Mouse (Mus musculus): ENCODE data around the gene Mxi1.

Gene Mxi1

GRCm38 (mm10) chr19:53310348-53310747 is at the start of gene Mxi1:
Gene Mxi1 (plus strand): TSS chr19:53310518.
- DNase-seq: peak; percentile 92 to 94

GRCm38 (mm10) chr19:53260828-53261227 is 49.5 kb upstream of the Mxi1 start:
- DNase-seq: no peak

GRCm38 (mm10) chr19:53262061-53262460 is 48.3 kb upstream of the Mxi1 start:
- DNase-seq: no peak

GRCm38 (mm10) chr19:53263859-53264733 is 46.2 kb upstream of the Mxi1 start:
- DNase-seq: no peak

- no peak for DNase-seq
Measured at GRCm38 (mm10) chr19:53264821-53265727, 45.2 kb upstream of the Mxi1 start.

GRCm38 (mm10) chr19:53267305-53267704 is 43.0 kb upstream of the Mxi1 start:
- DNase-seq: no peak

- no peak for DNase-seq
Measured at GRCm38 (mm10) chr19:53273055-53273722, 37.1 kb upstream of the Mxi1 start.

GRCm38 (mm10) chr19:53273781-53274428 is 36.4 kb upstream of the Mxi1 start:
- no peak for DNase-seq

- DNase-seq: no peak
Measured at GRCm38 (mm10) chr19:53275204-53275603, 35.1 kb upstream of the Mxi1 start.

GRCm38 (mm10) chr19:53276902-53277707 is 33.2 kb upstream of the Mxi1 start:
- no peak for DNase-seq

- DNase-seq: no peak
Measured at GRCm38 (mm10) chr19:53278491-53279415, 31.6 kb upstream of the Mxi1 start.

GRCm38 (mm10) chr19:53280254-53280653 is 30.1 kb upstream of the Mxi1 start:
- no peak for DNase-seq

- no peak for DNase-seq
Measured at GRCm38 (mm10) chr19:53282571-53282970, 27.7 kb upstream of the Mxi1 start.

- DNase-seq: no peak
Measured at GRCm38 (mm10) chr19:53283742-53284141, 26.6 kb upstream of the Mxi1 start.

GRCm38 (mm10) chr19:53284268-53285208 is 25.8 kb upstream of the Mxi1 start:
- DNase-seq: peak; percentile 40 to 45

- DNase-seq: no peak
Measured at GRCm38 (mm10) chr19:53296331-53297254, 13.7 kb upstream of the Mxi1 start.

GRCm38 (mm10) chr19:53299156-53299828 is 11.0 kb upstream of the Mxi1 start:
- DNase-seq: no peak

- DNase-seq: no peak
Measured at GRCm38 (mm10) chr19:53299829-53300181, 10.5 kb upstream of the Mxi1 start.

Measured in cerebellum, adult 18-20 months (tissue).